Mouse (Mus musculus) stomach, postnatal 0 days (tissue): Measurements from ENCODE around the gene D10Jhu81e. TPM values are rescaled to one million over a fixed set of nuclear protein-coding genes. Genes with fewer than 3 reads are reported as not detected.
"Not testable (repeated sequence)": the region's sequence is repeated elsewhere in the genome, so short reads cannot be mapped to it uniquely, and the experiment has no call there.

Source experiments
- ATAC-seq: fragments of 200-750 bp; cut with Nextera tagmentation; 2 replicates; pipeline ENCODE4 v1.8.0; 2017; ENCODE audit not compliant: low FRiP score, low TSS enrichment
- DNase-seq: peaks from one replicate; pipeline ENCODE4 v3.0.0-alpha.2; 2016; ENCODE audit warnings: low spot score
- H3K27ac ChIP-seq: fragments of 300-500 bp; sonication (generic); replicated peaks from 2 replicates; pipeline ENCODE4 v1.5.1; 2014; ENCODE audit warnings: mild to moderate bottlenecking, control low read depth
- H3K27me3 ChIP-seq: fragments of 300-500 bp; sonication (generic); 2 replicates; pipeline ENCODE4 v1.6.1; 2014; ENCODE audit warnings: low read length; ENCODE audit not compliant: control insufficient read depth, insufficient read depth
- H3K36me3 ChIP-seq: fragments of 300-500 bp; sonication (generic); 2 replicates; pipeline ENCODE4 v1.6.1; 2014; ENCODE audit warnings: low read length, mixed read lengths; ENCODE audit not compliant: control insufficient read depth, insufficient read depth
- H3K4me1 ChIP-seq: fragments of 300-500 bp; sonication (generic); replicated peaks from 2 replicates; pipeline ENCODE4 v1.6.1; 2014; ENCODE audit warnings: antibody characterized with exemption; ENCODE audit not compliant: control insufficient read depth, insufficient read depth
- H3K4me2 ChIP-seq: fragments of 300-500 bp; sonication (generic); replicated peaks from 2 replicates; pipeline ENCODE4 v1.6.1; 2014; ENCODE audit warnings: low read depth, mild to moderate bottlenecking, control low read depth, moderate library complexity
- H3K4me3 ChIP-seq: fragments of 300-500 bp; sonication (generic); 2 replicates; pipeline ENCODE4 v1.5.1; 2014; ENCODE audit warnings: low read depth, low read length, control low read depth
- H3K9ac ChIP-seq: fragments of 300-500 bp; sonication (generic); 2 replicates; pipeline ENCODE4 v1.6.1; 2014; ENCODE audit warnings: mild to moderate bottlenecking, low read length, control low read depth, mixed read lengths
- H3K9me3 ChIP-seq: fragments of 300-500 bp; sonication (generic); 2 replicates; pipeline ENCODE4 v1.6.1; 2016; ENCODE audit warnings: low read length; ENCODE audit not compliant: control insufficient read depth
- CTCF ChIP-seq: IDR thresholded peaks from 2 replicates; pipeline ENCODE4 v1.5.1; 2016; ENCODE audit warnings: antibody characterized with exemption, low read depth, mild to moderate bottlenecking, moderate library complexity
- EP300 ChIP-seq: optimal IDR thresholded peaks from 2 replicates; pipeline ENCODE3; 2016; ENCODE audit warnings: antibody characterized with exemption
- WGBS: fragments of 180-500 bp; shearing (Covaris S2); extraction: QIAGEN DNeasy Blood & Tissue Kit; methylation state at CpG from one replicate; pipeline ENCODE4 v1.1.7; 2014; 5-methylcytosine and 5-hydroxymethylcytosine counted together
- polyA plus RNA-seq: library from polyadenylated mRNA; unstranded; fragments of >200 nt; fragmentation: Nextera tagmentation; extraction: Ambion mirVana; gene quantifications from 2 replicates; pipeline ENCODE4 v1.2.1, GENCODE M21; 2015

D10Jhu81e gene
- polyA plus RNA-seq, 1 experiment from 2014 or later = 28.4 TPM

DNA sequence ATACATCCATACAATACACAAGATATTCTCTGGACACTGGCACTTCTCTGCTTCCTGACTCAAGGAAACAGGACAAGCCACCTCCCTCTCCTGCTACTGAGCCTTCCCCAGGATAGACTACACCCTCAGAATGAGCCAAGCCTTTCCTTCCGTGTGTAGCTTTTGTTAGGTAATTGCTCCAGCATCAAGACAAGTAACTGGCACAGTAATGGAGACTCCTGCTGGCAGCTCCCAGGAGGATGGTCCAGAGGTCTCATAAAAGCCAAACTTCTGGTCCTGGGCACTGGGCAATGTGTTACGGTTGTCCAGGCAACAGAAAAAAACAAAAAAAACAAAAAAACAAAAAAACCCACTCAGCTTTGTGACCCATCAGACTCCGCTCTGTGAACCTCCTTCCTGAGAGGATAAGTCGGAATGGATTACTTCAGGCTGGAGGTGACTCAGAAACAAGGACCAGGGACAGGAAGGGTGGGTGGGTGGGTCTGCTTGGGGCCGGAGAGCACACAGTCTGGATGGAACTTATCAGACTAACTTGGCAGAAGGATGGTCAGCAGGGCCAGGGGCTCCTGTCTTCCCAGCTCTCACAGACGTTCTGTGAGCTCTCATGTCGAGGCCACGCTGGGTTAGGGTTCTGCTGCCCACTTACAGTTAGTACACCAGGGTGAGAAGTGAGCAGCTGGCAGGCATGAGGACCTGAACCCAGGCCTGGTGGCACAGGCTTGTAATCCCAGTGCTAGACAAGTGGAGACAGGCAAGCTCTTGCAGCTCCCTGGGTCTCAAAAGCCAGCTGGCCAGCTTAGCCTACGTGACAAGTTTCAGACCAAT lies 42.3 kb downstream of the D10Jhu81e start:
- no peak overlapping the region for H3K9ac ChIP-seq
- ATAC-seq (peak; percentile 73), DNase-seq (no peak)
- no peak overlapping the region for H3K4me3 ChIP-seq
- peak overlapping the region; percentile 45 for H3K27ac ChIP-seq
- 66% methylated on average over 9 of the region's 9 CpGs for WGBS
- peaks cover 3% of the 10 kb centered on the region; the same call in 1 of the 2 replicates for H3K4me1 ChIP-seq
- H3K27me3 ChIP-seq = no peaks in the 10 kb centered on the region
- H3K36me3 ChIP-seq = no peaks in the 10 kb centered on the region
- TF ChIP-seq CTCF (peak; percentile 33), EP300 (no peak)
- no peak overlapping the region for H3K4me2 ChIP-seq
- H3K9me3 ChIP-seq = no peaks in the 10 kb centered on the region

DNA sequence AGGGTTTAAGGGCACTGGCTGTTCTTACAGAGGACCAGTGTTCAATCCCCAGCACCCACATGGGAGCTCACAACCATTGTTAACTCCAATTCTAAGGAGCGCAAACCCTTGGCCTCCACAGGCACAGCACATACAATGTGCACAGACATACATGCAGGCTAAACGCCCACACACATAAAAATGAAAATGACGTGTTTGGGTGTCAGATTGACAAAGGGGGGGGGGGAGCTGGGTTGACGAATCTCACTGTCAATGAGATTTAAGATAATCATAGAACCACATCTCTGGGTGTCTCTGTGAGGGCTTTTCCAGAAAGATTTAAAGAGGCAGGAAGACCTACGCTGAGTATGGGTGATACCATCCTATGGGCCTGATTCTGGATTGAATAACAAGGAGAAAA lies 43.3 kb downstream of the D10Jhu81e start:
- Histone ChIP-seq H3K27me3 (no peaks in the 10 kb centered on the region), H3K4me3 (no peak overlapping the region), H3K4me2 (no peak overlapping the region), H3K4me1 (peaks cover 3% of the 10 kb centered on the region; the same call in 1 of the 2 replicates), H3K27ac (no peak overlapping the region), H3K36me3 (no peaks in the 10 kb centered on the region), H3K9ac (no peak overlapping the region), H3K9me3 (no peaks in the 10 kb centered on the region)
- WGBS = 87% methylated on average over 5 of the region's 5 CpGs
- ATAC-seq (no peak), DNase-seq (no peak)
- TF ChIP-seq CTCF (no peak), EP300 (no peak)

DNA sequence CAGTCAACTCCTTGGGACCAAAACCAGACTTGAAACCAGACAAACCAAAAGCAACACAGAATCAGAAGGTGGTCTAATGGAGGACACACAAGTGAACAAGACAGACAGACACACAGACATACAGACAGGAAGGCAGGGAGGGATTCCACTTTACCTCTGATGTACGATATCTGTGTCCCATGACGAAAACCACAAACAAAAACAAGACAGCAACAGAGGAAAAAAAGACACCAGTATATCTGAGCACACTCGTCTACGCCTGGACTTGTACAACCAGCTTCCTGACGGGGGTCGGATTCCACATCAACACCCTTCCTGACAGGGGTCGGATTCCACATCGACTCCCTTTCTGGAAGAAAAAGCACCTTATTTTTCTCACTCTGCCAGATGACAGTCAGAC lies 44.5 kb downstream of the D10Jhu81e start:
- H3K4me3 ChIP-seq, H3K36me3 ChIP-seq, H3K4me1 ChIP-seq, H3K9me3 ChIP-seq, H3K4me2 ChIP-seq, H3K27ac ChIP-seq, H3K9ac ChIP-seq, H3K27me3 ChIP-seq, DNase-seq, ATAC-seq: not testable (repeated sequence)
- 65% methylated on average over 8 of the region's 8 CpGs for WGBS

DNA sequence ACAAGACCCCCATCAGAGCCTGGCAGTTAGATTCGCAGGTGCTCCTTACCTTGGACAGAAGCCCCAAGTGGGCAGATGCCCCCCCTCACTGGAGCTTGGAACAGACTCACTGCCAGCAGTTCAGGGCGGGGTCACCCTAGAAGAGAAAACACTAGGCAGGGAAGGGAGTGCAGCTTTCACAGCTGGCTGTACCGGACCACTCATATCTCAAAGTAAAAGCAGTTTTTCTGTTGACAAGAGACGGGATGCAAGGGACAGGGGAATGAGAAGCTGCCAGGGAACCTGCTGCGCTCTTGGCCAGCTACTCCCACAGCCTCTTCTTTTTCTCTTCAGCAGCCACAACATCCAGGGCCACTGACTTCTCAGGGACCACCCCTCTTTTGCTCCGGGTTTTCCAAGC lies 45.4 kb downstream of the D10Jhu81e start:
- H3K36me3 ChIP-seq, H3K4me3 ChIP-seq, H3K4me1 ChIP-seq, H3K9ac ChIP-seq, H3K27ac ChIP-seq, H3K4me2 ChIP-seq, H3K27me3 ChIP-seq, ATAC-seq, H3K9me3 ChIP-seq: not testable (repeated sequence)
- DNase-seq = peak; percentile 66
- 20% methylated on average over 6 of the region's 6 CpGs for WGBS

DNA sequence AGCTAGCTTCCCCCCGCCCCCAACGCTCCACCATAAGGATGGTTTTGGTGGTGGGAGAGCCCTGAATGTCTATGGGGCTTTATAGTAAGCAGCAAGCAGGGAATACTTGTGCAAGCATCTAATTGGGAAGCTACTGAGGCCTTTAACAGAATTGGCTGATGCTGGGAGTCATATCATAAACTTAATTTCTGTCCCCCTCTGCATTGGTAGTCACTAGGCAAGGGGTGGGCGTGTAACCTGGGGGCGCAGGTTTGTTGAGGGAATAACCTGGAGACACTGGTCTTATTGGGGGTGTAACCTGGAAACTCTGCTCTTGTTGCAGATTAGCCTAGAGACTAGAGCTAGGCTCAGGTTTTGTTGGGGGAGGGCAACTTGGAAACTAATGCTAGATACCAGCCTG lies 50.2 kb downstream of the D10Jhu81e start:
- H3K9ac ChIP-seq = no peak overlapping the region
- WGBS = 92% methylated on average over 4 of the region's 4 CpGs

DNA sequence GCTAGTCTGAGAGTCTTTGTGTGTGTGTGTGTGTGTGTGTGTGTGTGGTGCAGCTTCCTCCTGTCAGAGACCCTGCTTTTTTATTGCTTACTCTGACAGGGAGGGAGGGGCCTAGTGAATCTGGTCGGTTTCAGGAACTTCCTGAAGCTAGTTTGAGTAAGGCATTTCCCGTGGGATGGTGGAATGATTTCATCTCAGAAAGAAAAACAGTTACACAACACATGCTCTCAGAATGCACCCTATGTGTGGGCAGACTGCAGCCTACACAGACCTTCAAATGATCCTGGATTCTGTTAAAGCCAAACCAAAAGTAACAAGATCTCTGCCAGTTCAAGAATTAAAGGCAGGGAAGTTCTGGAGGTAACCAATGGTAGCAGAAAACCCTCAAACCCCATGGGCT lies 54.4 kb downstream of the D10Jhu81e start:
- H3K4me3 ChIP-seq = no peak overlapping the region
- H3K4me2 ChIP-seq = no peak overlapping the region
- no peaks in the 10 kb centered on the region for H3K36me3 ChIP-seq
- DNase-seq (no peak), ATAC-seq (no peak)
- no peak for TF ChIP-seq EP300
- no peak for TF ChIP-seq CTCF
- H3K4me1 ChIP-seq = no peaks in the 10 kb centered on the region
- H3K9me3 ChIP-seq = no peaks in the 10 kb centered on the region
- no peak overlapping the region for H3K27ac ChIP-seq
- no peaks in the 10 kb centered on the region for H3K27me3 ChIP-seq
- H3K9ac ChIP-seq = no peak overlapping the region
- WGBS = 81% methylated on average over 2 of the region's 2 CpGs

More for the DNA sequence above, 50.2 kb downstream of the D10Jhu81e start:
- no peaks in the 10 kb centered on the region for H3K9me3 ChIP-seq
- ATAC-seq (no peak), DNase-seq (no peak)
- no peaks in the 10 kb centered on the region for H3K4me1 ChIP-seq
- H3K4me2 ChIP-seq = no peak overlapping the region
- H3K27me3 ChIP-seq = no peaks in the 10 kb centered on the region
- no peaks in the 10 kb centered on the region for H3K36me3 ChIP-seq
- no peak overlapping the region for H3K4me3 ChIP-seq
- no peak for TF ChIP-seq CTCF
- TF ChIP-seq EP300 = no peak
- H3K27ac ChIP-seq = no peak overlapping the region
